Mouse (Mus musculus) stomach, postnatal 0 days (tissue): ENCODE results near the gene Armh2. TPM values are rescaled to one million over a fixed set of nuclear protein-coding genes. Genes with fewer than 3 reads are reported as not detected.

Source experiments
- ATAC-seq: fragments of 200-750 bp; cut with Nextera tagmentation; 2 replicates; pipeline ENCODE4 v1.8.0; 2017; ENCODE audit not compliant: low FRiP score, low TSS enrichment
- DNase-seq: peaks from one replicate; pipeline ENCODE4 v3.0.0-alpha.2; 2016; ENCODE audit warnings: low spot score
- H3K27ac ChIP-seq: fragments of 300-500 bp; sonication (generic); replicated peaks from 2 replicates; pipeline ENCODE4 v1.5.1; 2014; ENCODE audit warnings: mild to moderate bottlenecking, control low read depth
- H3K27me3 ChIP-seq: fragments of 300-500 bp; sonication (generic); 2 replicates; pipeline ENCODE4 v1.6.1; 2014; ENCODE audit warnings: low read length; ENCODE audit not compliant: control insufficient read depth, insufficient read depth
- H3K36me3 ChIP-seq: fragments of 300-500 bp; sonication (generic); 2 replicates; pipeline ENCODE4 v1.6.1; 2014; ENCODE audit warnings: low read length, mixed read lengths; ENCODE audit not compliant: control insufficient read depth, insufficient read depth
- H3K4me1 ChIP-seq: fragments of 300-500 bp; sonication (generic); replicated peaks from 2 replicates; pipeline ENCODE4 v1.6.1; 2014; ENCODE audit warnings: antibody characterized with exemption; ENCODE audit not compliant: control insufficient read depth, insufficient read depth
- H3K4me2 ChIP-seq: fragments of 300-500 bp; sonication (generic); replicated peaks from 2 replicates; pipeline ENCODE4 v1.6.1; 2014; ENCODE audit warnings: low read depth, mild to moderate bottlenecking, control low read depth, moderate library complexity
- H3K4me3 ChIP-seq: fragments of 300-500 bp; sonication (generic); 2 replicates; pipeline ENCODE4 v1.5.1; 2014; ENCODE audit warnings: low read depth, low read length, control low read depth
- H3K9ac ChIP-seq: fragments of 300-500 bp; sonication (generic); 2 replicates; pipeline ENCODE4 v1.6.1; 2014; ENCODE audit warnings: mild to moderate bottlenecking, low read length, control low read depth, mixed read lengths
- H3K9me3 ChIP-seq: fragments of 300-500 bp; sonication (generic); 2 replicates; pipeline ENCODE4 v1.6.1; 2016; ENCODE audit warnings: low read length; ENCODE audit not compliant: control insufficient read depth
- CTCF ChIP-seq: IDR thresholded peaks from 2 replicates; pipeline ENCODE4 v1.5.1; 2016; ENCODE audit warnings: antibody characterized with exemption, low read depth, mild to moderate bottlenecking, moderate library complexity
- EP300 ChIP-seq: optimal IDR thresholded peaks from 2 replicates; pipeline ENCODE3; 2016; ENCODE audit warnings: antibody characterized with exemption
- WGBS: fragments of 180-500 bp; shearing (Covaris S2); extraction: QIAGEN DNeasy Blood & Tissue Kit; methylation state at CpG from one replicate; pipeline ENCODE4 v1.1.7; 2014; 5-methylcytosine and 5-hydroxymethylcytosine counted together
- polyA plus RNA-seq: library from polyadenylated mRNA; unstranded; fragments of >200 nt; fragmentation: Nextera tagmentation; extraction: Ambion mirVana; gene quantifications from 2 replicates; pipeline ENCODE4 v1.2.1, GENCODE M21; 2015

The Armh2 gene
- polyA plus RNA-seq, 1 experiment from 2014 or later: not detected

DNA sequence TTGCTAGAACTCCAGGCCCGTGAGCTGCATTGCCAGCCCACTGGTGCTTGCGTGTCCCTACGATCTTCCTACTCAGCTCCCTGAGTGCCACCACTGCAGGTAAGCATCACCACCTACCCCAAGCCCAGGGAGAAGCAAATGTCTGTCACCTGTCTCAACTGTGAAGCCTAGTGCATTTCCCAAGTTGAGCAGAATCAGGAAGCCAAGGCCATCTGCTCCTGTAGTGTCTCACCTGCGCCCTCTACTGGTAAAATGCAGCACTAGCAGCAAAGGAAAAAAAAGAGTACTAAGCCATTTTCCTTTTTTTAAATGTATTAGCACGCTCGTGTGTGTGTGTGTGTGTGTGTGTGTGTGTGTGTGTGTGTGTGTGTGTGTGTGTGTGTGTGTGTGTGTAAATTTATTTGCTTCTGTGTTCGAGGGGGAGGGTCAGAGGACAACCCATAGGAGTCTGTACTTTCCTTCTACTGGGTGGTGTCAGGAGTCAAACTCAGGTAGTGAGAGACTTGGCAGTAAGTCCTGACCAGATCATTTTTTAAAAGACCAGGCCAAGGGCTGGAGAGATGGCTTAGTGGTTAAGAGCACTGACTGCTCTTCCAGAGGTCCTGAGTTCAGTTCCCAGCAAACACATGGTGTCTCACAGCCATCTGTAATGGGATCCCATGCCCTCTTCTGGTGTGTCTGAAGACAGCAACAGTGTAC is 35.3 kb downstream of the Armh2 start:
- no peak overlapping the region for H3K4me3 ChIP-seq
- no peak overlapping the region for H3K9ac ChIP-seq
- WGBS: 51% methylated on average over 7 of the region's 7 CpGs
- ATAC-seq (peak; percentile 74), DNase-seq (peak; percentile 44)
- H3K9me3 ChIP-seq: no peaks in the 10 kb centered on the region
- H3K27me3 ChIP-seq: no peaks in the 10 kb centered on the region
- H3K27ac ChIP-seq: no peak overlapping the region
- H3K4me1 ChIP-seq: no peaks in the 10 kb centered on the region
- H3K4me2 ChIP-seq: no peak overlapping the region
- no peaks in the 10 kb centered on the region for H3K36me3 ChIP-seq
- TF ChIP-seq CTCF: peak; percentile 92
- TF ChIP-seq EP300: no peak

DNA sequence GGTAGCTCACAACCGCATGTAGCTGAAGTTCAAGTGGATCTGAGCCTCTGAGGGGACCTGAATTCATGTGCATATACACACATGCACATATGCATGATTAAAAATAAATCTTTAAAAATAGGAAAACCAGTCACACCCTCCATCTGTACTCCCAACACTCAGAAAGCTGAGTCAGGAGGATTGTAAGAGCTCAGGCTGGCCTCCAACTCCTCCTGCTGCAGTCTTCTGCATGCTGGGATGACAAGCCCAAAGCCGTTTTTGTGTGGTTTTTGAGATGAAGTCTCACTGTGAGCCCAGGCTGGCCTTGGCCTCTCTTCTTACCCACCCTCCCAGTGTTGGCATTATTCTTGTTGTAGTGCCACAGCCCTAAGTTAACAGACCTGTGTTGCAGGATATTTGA is 37.0 kb downstream of the Armh2 start:
- Histone ChIP-seq H3K36me3 (no peaks in the 10 kb centered on the region), H3K9me3 (no peaks in the 10 kb centered on the region), H3K27me3 (no peaks in the 10 kb centered on the region), H3K27ac (no peak overlapping the region), H3K4me3 (no peak overlapping the region), H3K9ac (no peak overlapping the region), H3K4me1 (no peaks in the 10 kb centered on the region), H3K4me2 (no peak overlapping the region)
- DNase-seq (no peak), ATAC-seq (no peak)
- WGBS: 73% methylated on average over 2 of the region's 2 CpGs
- TF ChIP-seq CTCF (no peak), EP300 (no peak)

DNA sequence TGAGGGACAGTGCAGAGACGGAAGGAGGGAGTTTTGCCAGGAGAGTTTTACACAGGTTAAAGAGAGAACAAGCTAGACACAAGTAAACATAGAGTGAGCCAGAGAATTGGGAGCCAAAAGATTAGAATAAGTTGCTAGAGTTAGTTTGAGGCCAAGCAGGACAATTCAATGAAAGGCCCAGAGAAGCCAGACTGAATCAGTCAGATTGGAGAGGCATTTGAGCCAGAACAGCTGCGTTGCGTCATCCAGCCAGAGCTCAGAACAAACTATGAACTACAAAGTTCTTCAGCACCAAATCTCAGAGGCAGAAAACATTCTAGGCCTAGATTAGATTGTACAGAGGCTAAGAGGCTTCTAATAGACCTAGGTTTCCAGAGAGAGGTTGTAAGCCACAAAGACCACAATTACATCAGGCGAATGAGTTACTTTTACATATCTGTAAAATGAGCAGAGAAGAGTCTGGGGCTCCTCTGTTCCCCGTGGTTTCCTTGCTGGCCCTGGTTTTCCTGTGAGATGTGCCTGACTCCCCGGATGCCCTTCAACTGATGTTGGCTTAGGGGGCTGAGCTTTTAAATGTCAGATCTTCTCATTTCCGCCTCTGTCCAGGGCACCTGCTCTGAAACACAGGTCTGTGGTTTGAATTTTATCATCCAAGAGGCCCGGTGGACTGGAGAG is 37.8 kb downstream of the Armh2 start:
- H3K4me2 ChIP-seq: no peak overlapping the region
- no peaks in the 10 kb centered on the region for H3K9me3 ChIP-seq
- H3K27me3 ChIP-seq: no peaks in the 10 kb centered on the region
- DNase-seq: no peak
- no peaks in the 10 kb centered on the region for H3K4me1 ChIP-seq
- ATAC-seq: no peak
- H3K27ac ChIP-seq: no peak overlapping the region
- TF ChIP-seq EP300: no peak
- H3K36me3 ChIP-seq: no peaks in the 10 kb centered on the region
- H3K4me3 ChIP-seq: no peak overlapping the region
- no peak overlapping the region for H3K9ac ChIP-seq
- WGBS: 80% methylated on average over 8 of the region's 8 CpGs

DNA sequence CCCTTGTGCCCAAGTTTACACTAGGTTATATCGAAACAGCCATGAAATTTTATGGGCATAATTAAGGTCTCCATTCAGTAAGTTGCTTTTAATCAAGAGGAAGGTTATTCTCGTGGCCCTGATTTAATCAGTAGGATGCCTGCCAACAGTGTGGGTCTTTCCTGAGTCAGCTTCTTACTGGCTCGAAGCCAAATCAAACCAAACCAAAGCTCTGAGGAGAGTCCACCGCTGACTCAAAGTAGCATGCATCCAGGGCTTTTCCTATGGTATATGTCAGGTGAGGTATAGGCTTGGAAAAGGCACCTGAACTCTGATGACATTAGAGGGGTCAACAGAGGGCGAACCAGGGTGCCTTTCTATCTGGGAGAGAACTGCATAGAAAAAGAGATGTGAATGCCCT is 40.9 kb downstream of the Armh2 start:
- H3K4me1 ChIP-seq: no peaks in the 10 kb centered on the region
- H3K9ac ChIP-seq: no peak overlapping the region
- no peak overlapping the region for H3K4me2 ChIP-seq
- H3K27ac ChIP-seq: no peak overlapping the region
- DNase-seq: no peak
- peak; percentile 56; the same call in 1 of the 2 replicates for ATAC-seq
- no peaks in the 10 kb centered on the region for H3K9me3 ChIP-seq
- WGBS: 46% methylated on average over 5 of the region's 5 CpGs
- H3K36me3 ChIP-seq: no peaks in the 10 kb centered on the region
- no peak for TF ChIP-seq CTCF
- TF ChIP-seq EP300: no peak
- H3K27me3 ChIP-seq: no peaks in the 10 kb centered on the region
- H3K4me3 ChIP-seq: no peak overlapping the region

- Histone ChIP-seq H3K4me1 (no peaks in the 10 kb centered on the region), H3K36me3 (no peaks in the 10 kb centered on the region), H3K27ac (no peak overlapping the region), H3K9ac (no peak overlapping the region), H3K9me3 (no peaks in the 10 kb centered on the region), H3K4me2 (no peak overlapping the region), H3K4me3 (no peak overlapping the region), H3K27me3 (no peaks in the 10 kb centered on the region)
- no peak for ATAC-seq
- 53% methylated on average over 11 of the region's 11 CpGs for WGBS
- TF ChIP-seq CTCF: no peak
- no peak for TF ChIP-seq EP300
- no peak for DNase-seq
Observed at GRCm38 (mm10) chr13:24786014-24786490, 45.0 kb downstream of the Armh2 start.

DNA sequence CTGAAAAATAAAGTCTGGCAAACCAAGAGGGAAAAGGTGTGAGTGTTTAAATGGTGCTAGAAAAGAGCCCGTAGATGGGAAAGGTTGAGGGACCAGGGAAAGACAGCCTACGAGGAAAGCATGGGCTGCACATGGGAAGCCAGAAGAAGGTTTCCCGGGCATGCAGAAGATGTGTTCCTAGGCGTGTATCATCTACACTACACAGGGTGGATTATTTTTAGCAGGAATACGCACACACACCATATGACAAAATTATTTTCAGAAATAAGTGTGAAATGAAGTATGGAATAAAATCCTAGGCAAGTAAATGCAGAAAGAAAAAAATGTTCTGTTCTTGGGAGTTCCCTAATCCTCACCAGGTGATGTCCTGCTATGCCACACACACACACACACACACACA is 46.4 kb downstream of the Armh2 start:
- no peak overlapping the region for H3K9ac ChIP-seq
- DNase-seq (no peak), ATAC-seq (no peak)
- H3K36me3 ChIP-seq: no peaks in the 10 kb centered on the region
- H3K4me1 ChIP-seq: no peaks in the 10 kb centered on the region
- TF ChIP-seq CTCF (no peak), EP300 (no peak)
- H3K27ac ChIP-seq: no peak overlapping the region
- no peaks in the 10 kb centered on the region for H3K27me3 ChIP-seq
- H3K4me2 ChIP-seq: no peak overlapping the region
- H3K9me3 ChIP-seq: no peaks in the 10 kb centered on the region
- 85% methylated on average over 5 of the region's 5 CpGs for WGBS
- H3K4me3 ChIP-seq: no peak overlapping the region
